Comparison of ENCODE assay signal across 20 mouse cellular contexts in the genomic region with DNA sequence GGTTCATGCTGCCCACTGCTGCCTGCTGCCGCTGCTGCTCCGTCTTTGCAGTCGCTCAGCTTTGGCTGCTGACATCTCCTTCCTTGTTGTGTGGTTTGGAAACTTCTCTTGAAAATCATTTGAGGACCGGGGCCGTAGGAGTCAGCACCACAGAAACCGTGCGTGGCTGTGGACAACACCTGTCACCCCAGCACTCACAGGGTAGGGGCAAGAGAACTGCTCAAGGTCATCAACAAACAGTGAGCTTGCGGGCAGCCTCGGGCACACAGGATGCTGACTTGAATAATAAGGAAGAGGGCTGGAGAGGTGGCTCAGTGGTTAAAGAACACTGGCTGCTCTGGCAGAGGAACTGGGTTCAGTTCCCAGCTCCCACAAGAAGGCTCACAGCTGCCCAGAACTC. TPM values are rescaled to one million over a fixed set of nuclear protein-coding genes. Genes with fewer than 3 reads are reported as not detected.
DNase-seq lines count a peak whose midpoint lies in the region; ATAC-seq and TF ChIP-seq lines count a peak whose summit lies in the region.
"Had no signal": no experiment of that assay in that cellular context is flagged by ENCODE, and none has a peak within 500 bp of the region (broad histone marks: within the 10 kb centered on the region; RNA-seq: fewer than 3 reads in every experiment).

No protein-coding gene starts in this region.

- peak; percentile 34 for DNase-seq in adrenal gland, adult 2 months
- no peak for DNase-seq in adrenal gland, postnatal 4 days (ENCODE audit: low spot score in 2 of 2)
- DNase-seq in lung, postnatal 0 days (ENCODE audit: low spot score): no peak
- no peak for DNase-seq in kidney, adult 18-20 months
- DNase-seq in layer of hippocampus, adult 11-12 months (ENCODE audit: low spot score): no peak
- DNase-seq: cerebellum, adult 11-12 months; cerebellum, postnatal 10 days; kidney, adult 11 months; left cerebral cortex, postnatal 4 days; liver, postnatal 0 days; thymus, adult 2 months; thymus, postnatal 4 days had no signal

- ATAC-seq in lung, embryonic 16.5 days (ENCODE audit: low read depth): no peak
- ATAC-seq in lung, postnatal 0 days: no peak
- no peak for ATAC-seq in embryonic facial prominence, embryonic 15.5 days (ENCODE audit: insufficient number of reproducible peaks, low FRiP score, low TSS enrichment, low read depth)
- ATAC-seq: forebrain, embryonic 15.5 days; liver, postnatal 0 days had no signal

- TF ChIP-seq CTCF in lung, postnatal 0 days (IDR thresholded peaks at IDR 0.05): no peak

- no peak overlapping the region for H3K9ac ChIP-seq in lung, embryonic 16.5 days (ENCODE audit: low read length)
- no peak overlapping the region for H3K9ac ChIP-seq in lung, postnatal 0 days (replicated peaks; ENCODE audit: low read depth)
- H3K9ac ChIP-seq in embryonic facial prominence, embryonic 15.5 days: no peak overlapping the region
- H3K9ac ChIP-seq: embryonic facial prominence, embryonic 12.5 days; forebrain, embryonic 15.5 days; hindbrain, embryonic 12.5 days; liver, postnatal 0 days had no signal

- peaks cover 31% of the 10 kb centered on the region for H3K4me1 ChIP-seq in lung, embryonic 16.5 days (replicated peaks; ENCODE audit: control insufficient read depth, insufficient read depth, low read length)
- peaks cover under 1% of the 10 kb centered on the region; the same call in 1 of the 2 replicates for H3K4me1 ChIP-seq in lung, postnatal 0 days (ENCODE audit: insufficient read depth, low read depth, low read length)
- peaks cover 41% of the 10 kb centered on the region for H3K4me1 ChIP-seq in embryonic facial prominence, embryonic 15.5 days

- H3K9me3 ChIP-seq in lung, embryonic 16.5 days (ENCODE audit: control insufficient read depth, low read length): no peaks in the 10 kb centered on the region
- H3K9me3 ChIP-seq in lung, postnatal 0 days (ENCODE audit: low read length): no peaks in the 10 kb centered on the region
- no peaks in the 10 kb centered on the region for H3K9me3 ChIP-seq in embryonic facial prominence, embryonic 15.5 days (replicated peaks)
- H3K9me3 ChIP-seq: embryonic facial prominence, embryonic 12.5 days; forebrain, embryonic 15.5 days; hindbrain, embryonic 12.5 days had no signal

- H3K4me3 ChIP-seq in lung, embryonic 16.5 days (ENCODE audit: low read length): no peak overlapping the region
- no peak overlapping the region for H3K4me3 ChIP-seq in lung, postnatal 0 days (ENCODE audit: low read depth, low read length)
- no peak overlapping the region for H3K4me3 ChIP-seq in embryonic facial prominence, embryonic 15.5 days (replicated peaks)
- H3K4me3 ChIP-seq: embryonic facial prominence, embryonic 12.5 days; forebrain, embryonic 15.5 days; hindbrain, embryonic 12.5 days had no signal

- H3K4me2 ChIP-seq in lung, embryonic 16.5 days (ENCODE audit: low read depth, low read length): no peak overlapping the region
- no peak overlapping the region for H3K4me2 ChIP-seq in lung, postnatal 0 days (replicated peaks; ENCODE audit: low read depth, low read length)
- no peak overlapping the region for H3K4me2 ChIP-seq in embryonic facial prominence, embryonic 15.5 days (replicated peaks)
- H3K4me2 ChIP-seq: embryonic facial prominence, embryonic 12.5 days; forebrain, embryonic 15.5 days; hindbrain, embryonic 12.5 days; liver, embryonic 11.5 days; midbrain, embryonic 11.5 days had no signal

- no peaks in the 10 kb centered on the region for H3K27me3 ChIP-seq in lung, embryonic 16.5 days (ENCODE audit: control insufficient read depth, insufficient read depth, low read depth, low read length)
- no peaks in the 10 kb centered on the region for H3K27me3 ChIP-seq in lung, postnatal 0 days (replicated peaks; ENCODE audit: insufficient read depth, low read length)
- H3K27me3 ChIP-seq in embryonic facial prominence, embryonic 15.5 days: no peaks in the 10 kb centered on the region
- H3K27me3 ChIP-seq: embryonic facial prominence, embryonic 12.5 days; forebrain, embryonic 15.5 days; hindbrain, embryonic 12.5 days had no signal

- no peaks in the 10 kb centered on the region for H3K36me3 ChIP-seq in lung, embryonic 16.5 days (ENCODE audit: control insufficient read depth, insufficient read depth, low read length)
- no peaks in the 10 kb centered on the region for H3K36me3 ChIP-seq in lung, postnatal 0 days (ENCODE audit: insufficient read depth, low read length)
- 0 out of 2 replicates have a peak, but pooled peaks cover 3% of the 10 kb centered on the region for H3K36me3 ChIP-seq in embryonic facial prominence, embryonic 15.5 days
- H3K36me3 ChIP-seq: forebrain, embryonic 15.5 days; hindbrain, embryonic 12.5 days had no signal

- peak overlapping the region; percentile 53; the same call in 1 of the 2 replicates for H3K27ac ChIP-seq in lung, embryonic 16.5 days (ENCODE audit: low read length)
- H3K27ac ChIP-seq in lung, postnatal 0 days (ENCODE audit: low read length): no peak overlapping the region
- peak overlapping the region; percentile 72 for H3K27ac ChIP-seq in embryonic facial prominence, embryonic 15.5 days (replicated peaks)
- H3K27ac ChIP-seq: embryonic facial prominence, embryonic 12.5 days; forebrain, embryonic 15.5 days; hindbrain, embryonic 12.5 days; macrophage had no signal

- TF ChIP-seq EP300 in lung, postnatal 0 days (IDR thresholded peaks at IDR 0.05): no peak

- 73% methylated on average over 9 of the region's 9 CpGs for WGBS in lung, embryonic 16.5 days
- 73% methylated on average over 9 of the region's 9 CpGs for WGBS in lung, postnatal 0 days
- WGBS in embryonic facial prominence, embryonic 15.5 days: 77% methylated on average over 9 of the region's 9 CpGs

RNA-seq across cellular contexts. Expression of a gene that starts 40.9 kb away (rescaled TPM):
- total RNA-seq in adrenal gland, adult 2 months (2021): 100 to 1,000 TPM; 143 to 149 TPM
- 46.5 and 53.7 TPM in 2 replicates for polyA plus RNA-seq in adrenal gland, adult 2 months (2012; rRNA removed)
- total RNA-seq in adrenal gland, postnatal 4 days (2021): 100 to 1,000 TPM; 158 to 171 TPM
- polyA plus RNA-seq in lung, embryonic 16.5 days (2015; fragmentation: Nextera tagmentation; extraction: Ambion mirVana): 128 and 139 TPM in 2 replicates
- 52.5 and 56.1 TPM in 2 replicates for polyA plus RNA-seq in lung, postnatal 0 days (2015; fragmentation: Nextera tagmentation; extraction: Ambion mirVana)
- 150 and 157 TPM in 2 replicates for polyA plus RNA-seq in embryonic facial prominence, embryonic 15.5 days (2015; fragmentation: Nextera tagmentation; extraction: Ambion mirVana)
